Mouse (Mus musculus): Measurements from ENCODE around the gene Epha4.

DNA sequence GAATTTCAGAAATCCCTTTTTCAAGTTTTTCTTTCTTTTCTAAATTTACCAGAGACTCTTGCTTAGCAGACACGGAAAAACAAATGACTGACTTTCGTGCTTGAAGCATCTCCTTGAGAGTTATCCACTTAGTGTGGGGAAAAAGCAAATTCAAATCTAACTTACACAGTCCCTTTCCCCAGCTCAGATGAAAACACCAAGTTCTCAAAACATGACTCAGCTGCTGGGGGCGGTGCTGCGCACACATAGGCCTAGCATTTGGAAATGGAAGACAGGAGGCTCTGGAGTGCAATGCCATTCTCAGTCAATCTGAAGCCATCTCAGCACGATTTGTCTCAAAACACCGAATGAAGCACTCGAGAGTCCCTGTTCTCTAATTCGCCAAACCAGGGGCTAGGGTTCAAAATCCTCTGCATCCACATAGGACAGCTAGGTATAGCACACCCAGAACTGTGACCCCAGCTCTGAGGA, 11.1 kb downstream of the Epha4 start:
- TF ChIP-seq EP300 (IDR thresholded peaks at IDR 0.05; ENCODE audit: insufficient read depth, low read depth, low read length) = no peak
- no peak for TF ChIP-seq POLR2A (IDR thresholded peaks at IDR 0.05; ENCODE audit: insufficient read depth, low read length)
- TF ChIP-seq CTCF (IDR thresholded peaks at IDR 0.05; ENCODE audit: low read depth, low read length) = no peak
